Mouse (Mus musculus): ENCODE measurements around the gene Gm3486.
"Not testable (repeated sequence)": the region's sequence is repeated elsewhere in the genome, so short reads cannot be mapped to it uniquely, and the experiment has no call there.

Gm3486 gene

DNA sequence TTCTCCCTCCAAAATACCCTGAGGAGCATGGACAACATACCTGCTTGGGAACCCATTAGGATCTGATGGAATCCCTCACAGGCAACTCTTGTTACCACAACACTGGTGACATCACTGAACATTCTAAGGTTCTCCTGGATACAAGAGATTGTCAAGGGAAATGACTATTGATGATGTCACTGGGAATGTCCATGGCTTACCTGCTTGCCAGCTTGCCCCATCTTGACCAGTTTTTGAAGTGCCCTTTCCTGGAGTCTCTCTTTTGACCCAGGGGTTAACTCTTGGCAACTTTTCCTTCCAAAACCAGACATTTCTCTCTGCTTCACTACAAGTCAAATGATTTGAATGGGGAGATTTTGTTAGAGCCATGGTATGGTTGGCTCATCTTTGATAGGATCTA lies at the start of gene Gm3486:
Gene Gm3486 (minus strand): TSS at position 101 of the 400 bp plus-strand sequence.
- not testable (repeated sequence) for DNase-seq (ENCODE audit: low spot score in 2 of 2)

DNA sequence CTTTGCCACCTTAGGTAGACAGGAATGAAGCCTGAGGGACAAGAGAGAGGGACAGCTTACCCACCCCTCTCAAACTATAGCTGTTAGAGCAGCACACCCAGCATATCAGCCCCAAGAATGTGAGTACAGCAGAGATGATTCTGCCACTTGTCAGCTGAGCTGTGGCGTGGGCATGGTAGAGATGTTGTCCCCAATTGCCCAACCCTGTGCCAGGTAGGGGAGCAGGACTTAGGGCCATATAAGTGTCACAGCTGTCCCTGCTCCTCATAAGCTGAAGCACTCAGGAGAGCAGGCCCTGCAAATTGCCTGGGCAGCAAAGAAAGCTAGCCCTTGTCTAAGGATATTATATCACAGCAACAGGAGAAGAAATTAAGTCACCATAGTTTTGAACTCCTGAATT lies 35.4 kb upstream of the Gm3486 start:
- DNase-seq (ENCODE audit: low spot score in 2 of 2): not testable (repeated sequence)

- not testable (repeated sequence) for DNase-seq (ENCODE audit: low spot score in 2 of 2)
Observed at GRCm38 (mm10) chr14:41520683-41521082, 31.4 kb upstream of the Gm3486 start.

DNA sequence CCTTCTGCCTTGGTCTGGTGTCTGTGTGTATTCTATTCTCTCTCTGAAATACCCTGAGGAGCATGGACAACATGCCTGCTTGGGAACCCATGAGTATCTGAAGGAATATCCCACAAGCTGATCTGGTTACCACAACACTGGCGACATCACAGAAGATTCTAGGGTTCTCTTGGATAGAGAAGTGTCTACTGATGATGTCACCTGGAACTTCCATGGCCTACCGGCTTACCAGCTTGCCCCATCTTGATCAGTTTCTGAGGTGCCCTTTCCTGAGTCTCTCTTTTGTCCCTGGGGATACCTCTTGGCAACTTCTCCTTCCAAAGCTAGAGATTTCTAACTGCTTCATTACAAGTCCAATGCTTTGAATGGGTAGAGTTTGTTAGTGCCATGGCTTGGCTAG lies 35.9 kb downstream of the Gm3486 start, which contains the start of gene Gm7954:
Gene Gm7954 (minus strand): TSS at position 101 of the 400 bp plus-strand sequence.
- DNase-seq (ENCODE audit: low spot score in 2 of 2): not testable (repeated sequence)

Measured in spleen, postnatal 10 days (tissue).